Mouse (Mus musculus) erythroblast, embryonic 14.5 days (primary cell): Measurements from ENCODE around the gene Cfl2. TPM values are rescaled to one million over a fixed set of nuclear protein-coding genes. Genes with fewer than 3 reads are reported as not detected.
A peak's percentile ranks its signal among the peaks of the same experiment; 100 is the strongest.

Source experiments
- H3K27me3 ChIP-seq: 2 replicates; pipeline ENCODE4 v1.6.1; 2012; ENCODE audit warnings: inconsistent platforms; ENCODE audit not compliant: control insufficient read depth
- H3K36me3 ChIP-seq: 2 replicates; pipeline ENCODE4 v1.6.1; 2012; ENCODE audit warnings: mild to moderate bottlenecking, inconsistent platforms; ENCODE audit not compliant: control insufficient read depth
- H3K4me1 ChIP-seq: 2 replicates; pipeline ENCODE4 v1.6.1; 2012; ENCODE audit warnings: inconsistent platforms; ENCODE audit not compliant: control insufficient read depth
- H3K4me3 ChIP-seq: replicated peaks from 2 replicates; pipeline ENCODE3; 2012; ENCODE audit warnings: moderate library complexity, mild to moderate bottlenecking, inconsistent platforms
- H3K9me3 ChIP-seq: 2 replicates; pipeline ENCODE4 v1.6.1; 2012; ENCODE audit warnings: low read length, inconsistent platforms, mixed read lengths; ENCODE audit not compliant: control insufficient read depth
- GATA1 ChIP-seq: IDR thresholded peaks from 2 replicates; pipeline ENCODE4 v1.6.1; 2012; ENCODE audit warnings: low read length, inconsistent platforms, mixed read lengths
- TAL1 ChIP-seq: IDR thresholded peaks from 3 replicates; pipeline ENCODE4 v1.6.1; 2012; ENCODE audit warnings: low read length, inconsistent platforms, mixed read lengths
- polyA plus RNA-seq: library from polyadenylated mRNA; stranded (reverse); fragments of >175 nt; gene quantifications from 2 replicates; pipeline ENCODE4 v1.2.3, GENCODE M21; 2012

Cfl2 gene
- polyA plus RNA-seq, 1 experiment, result 0.17 TPM

DNA sequence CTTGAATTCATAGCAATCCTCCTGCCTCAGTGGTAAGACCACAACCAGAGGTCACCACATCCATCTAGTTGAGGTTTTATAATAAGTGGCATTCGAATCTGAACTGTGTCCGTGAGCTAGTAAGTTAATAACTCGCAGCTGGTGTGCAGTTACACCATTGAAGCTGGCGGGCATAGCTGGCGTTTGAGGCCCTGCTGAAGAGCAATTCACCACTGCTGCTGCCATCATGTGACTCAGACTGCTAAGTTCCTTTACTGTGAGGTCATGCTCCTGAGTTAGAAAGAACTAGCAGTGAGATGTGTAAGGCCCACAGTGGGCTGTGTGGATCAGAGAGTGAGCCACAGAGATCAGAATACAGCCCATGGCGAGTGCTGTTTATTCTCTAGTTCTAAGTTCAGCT is 12.0 kb upstream of the Cfl2 start:
- Histone ChIP-seq H3K4me3 (no peak overlapping the region), H3K36me3 (no peaks in the 10 kb centered on the region), H3K9me3 (no peaks in the 10 kb centered on the region), H3K27me3 (no peaks in the 10 kb centered on the region), H3K4me1 (no peaks in the 10 kb centered on the region)
- TF ChIP-seq TAL1 (no peak), GATA1 (no peak)

- Histone ChIP-seq H3K36me3 (peaks cover 36% of the 10 kb centered on the region), H3K4me1 (peaks cover 20% of the 10 kb centered on the region), H3K4me3 (peak overlapping the region; percentile 78), H3K27me3 (no peaks in the 10 kb centered on the region), H3K9me3 (peaks cover 2% of the 10 kb centered on the region; the same call in 1 of the 2 replicates)
- no peak for TF ChIP-seq GATA1
- TF ChIP-seq TAL1, result no peak
Measured at GRCm38 (mm10) chr12:54861991-54862605, 579 bp downstream of the Cfl2 start.

DNA sequence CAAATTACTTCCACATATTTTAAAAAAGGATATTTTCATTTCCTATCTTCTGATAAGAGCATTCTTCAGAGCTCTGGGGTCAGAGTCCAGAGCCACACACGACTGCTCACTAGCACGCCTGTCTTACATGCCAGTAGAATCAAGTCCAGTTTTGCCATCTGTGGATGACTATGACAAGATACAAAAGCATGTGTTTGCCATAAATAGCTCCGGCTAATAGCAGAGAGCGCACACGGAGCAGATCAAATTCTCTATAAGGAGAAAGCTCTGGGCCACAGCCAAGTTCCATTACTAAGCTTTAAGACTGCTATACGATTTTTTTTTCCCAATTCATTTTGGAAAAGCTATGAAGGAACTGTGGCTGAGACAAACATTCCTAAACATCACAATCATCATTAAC is 3.1 kb downstream of the Cfl2 start:
- Histone ChIP-seq H3K9me3 (no peaks in the 10 kb centered on the region), H3K4me3 (no peak overlapping the region), H3K27me3 (no peaks in the 10 kb centered on the region), H3K4me1 (peaks cover 20% of the 10 kb centered on the region), H3K36me3 (peaks cover 43% of the 10 kb centered on the region)
- TF ChIP-seq GATA1 (no peak), TAL1 (no peak)

DNA sequence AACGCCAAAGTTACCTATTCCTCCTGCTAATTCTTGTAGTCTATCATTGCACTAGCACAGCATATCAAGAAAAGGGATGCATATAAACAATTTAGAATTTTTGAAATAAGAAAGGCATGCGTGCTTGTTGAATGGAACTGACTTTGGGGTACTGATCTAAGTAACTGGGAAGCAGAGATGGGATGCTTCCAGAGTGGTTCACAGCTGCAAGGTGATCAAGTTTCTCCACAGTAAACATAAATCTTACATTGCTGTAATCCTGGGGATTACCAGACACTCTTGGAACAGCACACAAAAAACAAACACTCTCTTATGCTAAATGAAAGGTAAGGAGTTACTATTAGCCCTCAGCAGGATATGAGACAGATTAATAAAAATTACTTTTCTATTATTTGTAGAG is 12.1 kb downstream of the Cfl2 start:
- TF ChIP-seq GATA1, result no peak
- TF ChIP-seq TAL1, result no peak
- Histone ChIP-seq H3K9me3 (no peaks in the 10 kb centered on the region), H3K4me1 (no peaks in the 10 kb centered on the region), H3K36me3 (peaks cover 2% of the 10 kb centered on the region; the same call in 1 of the 2 replicates), H3K27me3 (no peaks in the 10 kb centered on the region), H3K4me3 (no peak overlapping the region)

DNA sequence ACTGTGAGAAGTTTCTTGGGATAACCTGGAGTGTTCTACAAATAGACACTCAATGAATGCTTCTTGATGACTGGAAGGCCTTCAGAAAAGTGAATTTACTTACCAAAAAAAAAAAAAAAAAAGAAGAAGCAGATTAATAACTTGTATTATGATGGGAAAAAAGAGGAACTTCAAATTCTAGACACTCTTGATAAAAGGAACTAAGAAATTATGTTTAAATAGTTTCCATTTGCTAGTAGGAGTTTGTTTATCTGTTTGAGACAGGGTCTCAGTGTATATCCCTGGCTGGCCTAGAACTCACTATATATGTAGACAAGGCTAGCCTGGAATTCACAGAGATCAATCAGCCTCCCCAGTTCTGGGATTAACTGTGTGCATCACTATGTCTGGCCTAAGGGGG is 18.3 kb downstream of the Cfl2 start:
- no peaks in the 10 kb centered on the region for H3K9me3 ChIP-seq
- no peaks in the 10 kb centered on the region for H3K27me3 ChIP-seq
- no peaks in the 10 kb centered on the region for H3K36me3 ChIP-seq
- no peak for TF ChIP-seq GATA1
- no peak for TF ChIP-seq TAL1
- no peak overlapping the region for H3K4me3 ChIP-seq
- no peaks in the 10 kb centered on the region for H3K4me1 ChIP-seq

- H3K9me3 ChIP-seq, result no peaks in the 10 kb centered on the region
- TF ChIP-seq GATA1, result no peak
- TF ChIP-seq TAL1, result no peak
- H3K4me1 ChIP-seq, result no peaks in the 10 kb centered on the region
Measured at GRCm38 (mm10) chr12:54841576-54841975, 21.1 kb downstream of the Cfl2 start.

GRCm38 (mm10) chr12:54839815-54840214 is 22.9 kb downstream of the Cfl2 start:
- no peaks in the 10 kb centered on the region for H3K27me3 ChIP-seq
- TF ChIP-seq TAL1, result no peak
- no peak for TF ChIP-seq GATA1
- H3K9me3 ChIP-seq, result no peaks in the 10 kb centered on the region
- H3K4me1 ChIP-seq, result peaks cover 5% of the 10 kb centered on the region
- H3K36me3 ChIP-seq, result no peaks in the 10 kb centered on the region
- H3K4me3 ChIP-seq, result no peak overlapping the region

More at GRCm38 (mm10) chr12:54841576-54841975, 21.1 kb downstream of the Cfl2 start:
- H3K4me3 ChIP-seq, result no peak overlapping the region
- no peaks in the 10 kb centered on the region for H3K27me3 ChIP-seq
- H3K36me3 ChIP-seq, result no peaks in the 10 kb centered on the region

- TF ChIP-seq GATA1 (no peak), TAL1 (no peak)
- H3K36me3 ChIP-seq, result no peaks in the 10 kb centered on the region
- no peaks in the 10 kb centered on the region for H3K9me3 ChIP-seq
- no peak overlapping the region for H3K4me3 ChIP-seq
- no peaks in the 10 kb centered on the region for H3K27me3 ChIP-seq
- peaks cover 5% of the 10 kb centered on the region for H3K4me1 ChIP-seq
Measured at GRCm38 (mm10) chr12:54838931-54839330, 23.7 kb downstream of the Cfl2 start.

GRCm38 (mm10) chr12:54835608-54836570 is 26.8 kb downstream of the Cfl2 start:
- H3K36me3 ChIP-seq, result no peaks in the 10 kb centered on the region
- H3K4me1 ChIP-seq, result peaks cover 5% of the 10 kb centered on the region
- H3K27me3 ChIP-seq, result no peaks in the 10 kb centered on the region
- H3K9me3 ChIP-seq, result no peaks in the 10 kb centered on the region
- TF ChIP-seq GATA1, result no peak
- TF ChIP-seq TAL1, result no peak
- H3K4me3 ChIP-seq, result no peak overlapping the region
